Mouse (Mus musculus): Measurements from ENCODE around the gene Gm6096. TPM values are rescaled to one million over a fixed set of nuclear protein-coding genes. Genes with fewer than 3 reads are reported as not detected.

Gm6096 gene
- polyA plus RNA-seq, 1 experiment from 2014 or later: not detected

- DNase-seq (ENCODE audit: low spot score) (peak; percentile 59), ATAC-seq (replicated peaks; ENCODE audit: low FRiP score, low TSS enrichment, low read depth) (no peak)
- H3K4me1 ChIP-seq (replicated peaks; ENCODE audit: control insufficient read depth, insufficient read depth, low read length): peaks cover 22% of the 10 kb centered on the region; the same call in 1 of the 2 replicates
- no peaks in the 10 kb centered on the region for H3K27me3 ChIP-seq (replicated peaks; ENCODE audit: control insufficient read depth, insufficient read depth, low read length)
- peak overlapping the region; percentile 38 for H3K9ac ChIP-seq (ENCODE audit: low read length)
- H3K27ac ChIP-seq (ENCODE audit: low read depth): peak overlapping the region; percentile 82
- H3K4me3 ChIP-seq (ENCODE audit: low read depth, low read length): peak overlapping the region; percentile 53
- no peaks in the 10 kb centered on the region for H3K9me3 ChIP-seq (ENCODE audit: control insufficient read depth, low read length)
- 40% methylated on average over 7 of the region's 7 CpGs for WGBS
- peak overlapping the region; percentile 72 for H3K4me2 ChIP-seq (ENCODE audit: low read length)
- peaks cover 18% of the 10 kb centered on the region for H3K36me3 ChIP-seq (ENCODE audit: control insufficient read depth, insufficient read depth, low read length)
Observed at GRCm38 (mm10) chr7:34232785-34233725, 17.8 kb upstream of the Gm6096 start.

DNA sequence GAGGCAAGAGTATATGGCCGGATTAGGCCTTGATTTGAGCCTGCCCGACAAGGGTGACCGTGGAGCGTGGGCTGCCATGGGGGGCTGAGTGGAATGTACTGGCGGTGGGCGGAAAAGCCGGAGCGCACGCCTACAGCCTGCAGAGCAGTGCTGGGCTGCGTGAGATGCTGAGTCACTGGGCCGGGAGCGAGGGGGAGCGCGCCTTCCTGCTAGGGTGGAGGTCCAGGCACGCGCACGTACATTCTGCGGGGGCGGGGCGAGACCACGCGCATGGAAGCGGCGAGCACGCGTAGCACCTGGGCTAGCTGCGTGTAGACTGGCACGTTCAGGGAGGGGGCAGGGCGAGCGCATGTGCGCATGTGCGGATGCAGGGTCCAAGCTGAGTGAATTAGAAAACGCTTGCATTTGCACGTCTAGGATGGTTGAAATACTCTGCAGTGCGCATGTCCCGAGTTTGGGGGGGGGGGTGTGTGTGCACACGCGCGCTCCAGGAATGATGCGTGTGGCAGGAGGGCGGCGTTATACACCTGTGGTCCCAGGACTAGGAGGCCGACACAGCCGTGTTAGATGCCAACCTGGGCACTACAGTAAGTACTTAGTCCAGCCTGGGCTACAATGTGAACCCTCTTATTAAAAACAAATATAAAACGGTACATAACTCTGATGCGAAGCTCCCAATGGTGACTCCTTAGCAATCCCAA, 16.8 kb upstream of the Gm6096 start:
- Histone ChIP-seq H3K36me3 (ENCODE audit: control insufficient read depth, insufficient read depth, low read length) (peaks cover 28% of the 10 kb centered on the region), H3K4me3 (ENCODE audit: low read depth, low read length) (peak overlapping the region; percentile 53), H3K9me3 (ENCODE audit: control insufficient read depth, low read length) (no peaks in the 10 kb centered on the region), H3K4me1 (replicated peaks; ENCODE audit: control insufficient read depth, insufficient read depth, low read length) (peaks cover 14% of the 10 kb centered on the region; the same call in 1 of the 2 replicates), H3K27me3 (replicated peaks; ENCODE audit: control insufficient read depth, insufficient read depth, low read length) (no peaks in the 10 kb centered on the region), H3K9ac (ENCODE audit: low read length) (peak overlapping the region; percentile 38), H3K27ac (ENCODE audit: low read depth) (peak overlapping the region; percentile 82), H3K4me2 (ENCODE audit: low read length) (peak overlapping the region; percentile 72)
- under 1% methylated on average over 46 of the region's 46 CpGs for WGBS
- DNase-seq (ENCODE audit: low spot score): peak; percentile 99
- peak; percentile 94 for ATAC-seq (replicated peaks; ENCODE audit: low FRiP score, low TSS enrichment, low read depth)

GRCm38 (mm10) chr7:34234610-34235561, 16.0 kb upstream of the Gm6096 start:
- 2% methylated on average over 17 of the region's 17 CpGs for WGBS
- H3K4me3 ChIP-seq (ENCODE audit: low read depth, low read length): peak overlapping the region; percentile 53
- peaks cover 36% of the 10 kb centered on the region for H3K36me3 ChIP-seq (ENCODE audit: control insufficient read depth, insufficient read depth, low read length)
- peak overlapping the region; percentile 38 for H3K9ac ChIP-seq (ENCODE audit: low read length)
- DNase-seq (ENCODE audit: low spot score): peak; percentile 73
- H3K27me3 ChIP-seq (replicated peaks; ENCODE audit: control insufficient read depth, insufficient read depth, low read length): no peaks in the 10 kb centered on the region
- ATAC-seq (replicated peaks; ENCODE audit: low FRiP score, low TSS enrichment, low read depth): no peak; the same call in 1 of the 2 replicates
- no peaks in the 10 kb centered on the region for H3K9me3 ChIP-seq (ENCODE audit: control insufficient read depth, low read length)
- H3K4me2 ChIP-seq (ENCODE audit: low read length): peak overlapping the region; percentile 72
- H3K4me1 ChIP-seq (replicated peaks; ENCODE audit: control insufficient read depth, insufficient read depth, low read length): peaks cover 10% of the 10 kb centered on the region; the same call in 1 of the 2 replicates
- peak overlapping the region; percentile 82 for H3K27ac ChIP-seq (ENCODE audit: low read depth)

GRCm38 (mm10) chr7:34235602-34236001, 15.2 kb upstream of the Gm6096 start:
- DNase-seq (ENCODE audit: low spot score) (no peak), ATAC-seq (replicated peaks; ENCODE audit: low FRiP score, low TSS enrichment, low read depth) (no peak)
- Histone ChIP-seq H3K36me3 (ENCODE audit: control insufficient read depth, insufficient read depth, low read length) (peaks cover 43% of the 10 kb centered on the region), H3K4me1 (replicated peaks; ENCODE audit: control insufficient read depth, insufficient read depth, low read length) (peaks cover 8% of the 10 kb centered on the region; the same call in 1 of the 2 replicates), H3K4me3 (ENCODE audit: low read depth, low read length) (no peak overlapping the region), H3K27ac (ENCODE audit: low read depth) (no peak overlapping the region), H3K9ac (ENCODE audit: low read length) (no peak overlapping the region), H3K9me3 (ENCODE audit: control insufficient read depth, low read length) (no peaks in the 10 kb centered on the region), H3K4me2 (ENCODE audit: low read length) (no peak overlapping the region), H3K27me3 (replicated peaks; ENCODE audit: control insufficient read depth, insufficient read depth, low read length) (no peaks in the 10 kb centered on the region)
- WGBS: 89% methylated on average over 5 of the region's 5 CpGs

DNA sequence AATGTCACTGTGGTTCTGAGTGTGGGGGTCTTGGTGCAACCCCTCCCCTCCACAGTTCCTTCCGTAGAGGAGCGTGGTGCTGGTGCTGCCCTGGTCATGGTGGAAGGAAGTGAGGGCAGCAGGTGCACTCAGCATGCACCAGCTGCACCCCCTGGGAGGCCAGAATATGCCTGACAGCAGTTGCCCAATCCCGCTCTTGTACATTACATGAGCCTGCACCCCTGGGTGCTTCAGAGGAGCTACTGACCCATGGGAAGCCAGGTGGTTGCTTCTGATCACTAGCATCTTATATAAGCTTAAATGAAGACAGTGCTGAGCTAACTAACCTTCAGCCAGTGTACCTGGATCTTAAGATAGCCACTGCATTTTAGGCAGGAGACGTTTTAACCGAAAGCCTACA, 12.8 kb upstream of the Gm6096 start:
- Histone ChIP-seq H3K9me3 (ENCODE audit: control insufficient read depth, low read length) (no peaks in the 10 kb centered on the region), H3K4me2 (ENCODE audit: low read length) (no peak overlapping the region), H3K4me1 (replicated peaks; ENCODE audit: control insufficient read depth, insufficient read depth, low read length) (peaks cover 6% of the 10 kb centered on the region; the same call in 1 of the 2 replicates), H3K27ac (ENCODE audit: low read depth) (no peak overlapping the region), H3K36me3 (ENCODE audit: control insufficient read depth, insufficient read depth, low read length) (peaks cover 65% of the 10 kb centered on the region), H3K4me3 (ENCODE audit: low read depth, low read length) (no peak overlapping the region), H3K9ac (ENCODE audit: low read length) (no peak overlapping the region), H3K27me3 (replicated peaks; ENCODE audit: control insufficient read depth, insufficient read depth, low read length) (no peaks in the 10 kb centered on the region)
- WGBS: 93% methylated on average over 5 of the region's 5 CpGs
- DNase-seq (ENCODE audit: low spot score) (no peak), ATAC-seq (replicated peaks; ENCODE audit: low FRiP score, low TSS enrichment, low read depth) (no peak)

- H3K4me1 ChIP-seq (replicated peaks; ENCODE audit: control insufficient read depth, insufficient read depth, low read length): no peaks in the 10 kb centered on the region
- DNase-seq (ENCODE audit: low spot score) (no peak), ATAC-seq (replicated peaks; ENCODE audit: low FRiP score, low TSS enrichment, low read depth) (no peak)
- H3K36me3 ChIP-seq (ENCODE audit: control insufficient read depth, insufficient read depth, low read length): peaks cover 87% of the 10 kb centered on the region
- 94% methylated on average over 11 of the region's 11 CpGs for WGBS
- H3K9ac ChIP-seq (ENCODE audit: low read length): no peak overlapping the region
- H3K27me3 ChIP-seq (replicated peaks; ENCODE audit: control insufficient read depth, insufficient read depth, low read length): no peaks in the 10 kb centered on the region
- H3K4me3 ChIP-seq (ENCODE audit: low read depth, low read length): no peak overlapping the region
- H3K27ac ChIP-seq (ENCODE audit: low read depth): no peak overlapping the region
- H3K9me3 ChIP-seq (ENCODE audit: control insufficient read depth, low read length): no peaks in the 10 kb centered on the region
- H3K4me2 ChIP-seq (ENCODE audit: low read length): no peak overlapping the region
Observed at GRCm38 (mm10) chr7:34242176-34242575, 8.7 kb upstream of the Gm6096 start.

- no peak overlapping the region for H3K4me2 ChIP-seq (ENCODE audit: low read length)
- no peaks in the 10 kb centered on the region for H3K9me3 ChIP-seq (ENCODE audit: control insufficient read depth, low read length)
- H3K27me3 ChIP-seq (replicated peaks; ENCODE audit: control insufficient read depth, insufficient read depth, low read length): no peaks in the 10 kb centered on the region
- no peak overlapping the region for H3K4me3 ChIP-seq (ENCODE audit: low read depth, low read length)
- ATAC-seq (replicated peaks; ENCODE audit: low FRiP score, low TSS enrichment, low read depth) (no peak), DNase-seq (ENCODE audit: low spot score) (no peak)
- H3K36me3 ChIP-seq (ENCODE audit: control insufficient read depth, insufficient read depth, low read length): peaks cover 74% of the 10 kb centered on the region
- H3K4me1 ChIP-seq (replicated peaks; ENCODE audit: control insufficient read depth, insufficient read depth, low read length): no peaks in the 10 kb centered on the region
- H3K27ac ChIP-seq (ENCODE audit: low read depth): no peak overlapping the region
- WGBS: 87% methylated on average over 3 of the region's 3 CpGs
- H3K9ac ChIP-seq (ENCODE audit: low read length): no peak overlapping the region
Observed at GRCm38 (mm10) chr7:34246870-34247499, 3.9 kb upstream of the Gm6096 start.

Measured in intestine, embryonic 14.5 days (tissue).